Mouse (Mus musculus) kidney, postnatal 0 days (tissue): ENCODE data around the gene Slc41a1. TPM values are rescaled to one million over a fixed set of nuclear protein-coding genes. Genes with fewer than 3 reads are reported as not detected.

Source experiments
- ATAC-seq: fragments of 200-750 bp; cut with Nextera tagmentation; replicated peaks from 2 replicates; pipeline ENCODE4 v1.8.0; 2017; ENCODE audit warnings: low read depth, moderate number of reproducible peaks, moderate TSS enrichment, moderate library complexity; ENCODE audit not compliant: low FRiP score
- DNase-seq: peaks from one replicate; pipeline ENCODE4 v3.0.0-alpha.2; 2016; ENCODE audit warnings: low spot score
- H3K27ac ChIP-seq: fragments of 300-500 bp; sonication (generic); 2 replicates; pipeline ENCODE4 v1.5.1; 2014; ENCODE audit warnings: mild to moderate bottlenecking
- H3K27me3 ChIP-seq: fragments of 300-500 bp; sonication (generic); 2 replicates; pipeline ENCODE4 v1.6.1; 2014; ENCODE audit warnings: low read length, mixed read lengths; ENCODE audit not compliant: insufficient read depth
- H3K36me3 ChIP-seq: fragments of 300-500 bp; sonication (generic); 2 replicates; pipeline ENCODE4 v1.6.1; 2014; ENCODE audit warnings: low read length, mixed read lengths; ENCODE audit not compliant: insufficient read depth
- H3K4me1 ChIP-seq: fragments of 300-500 bp; sonication (generic); replicated peaks from 2 replicates; pipeline ENCODE4 v1.6.1; 2014; ENCODE audit warnings: antibody characterized with exemption, low read length, mixed read lengths; ENCODE audit not compliant: insufficient read depth
- H3K4me2 ChIP-seq: fragments of 300-500 bp; sonication (generic); 2 replicates; pipeline ENCODE4 v1.6.1; 2014; ENCODE audit warnings: mild to moderate bottlenecking, low read length, moderate library complexity, mixed read lengths
- H3K4me3 ChIP-seq: fragments of 300-500 bp; sonication (generic); replicated peaks from 2 replicates; pipeline ENCODE4 v1.5.1; 2014; ENCODE audit warnings: low read depth, low read length
- H3K9ac ChIP-seq: fragments of 300-500 bp; sonication (generic); 2 replicates; pipeline ENCODE4 v1.6.1; 2014; ENCODE audit warnings: low read depth, low read length
- H3K9me3 ChIP-seq: fragments of 300-500 bp; sonication (generic); replicated peaks from 2 replicates; pipeline ENCODE4 v1.6.1; 2016; ENCODE audit warnings: low read length, inconsistent platforms, mixed read lengths
- CTCF ChIP-seq: IDR thresholded peaks from 2 replicates; pipeline ENCODE4 v1.5.1; 2016; ENCODE audit warnings: antibody characterized with exemption, low read depth, mild to moderate bottlenecking, moderate library complexity
- WGBS: fragments of 180-500 bp; shearing (Covaris S2); extraction: QIAGEN DNeasy Blood & Tissue Kit; methylation state at CpG from one replicate; pipeline ENCODE4 v1.1.7; 2014; 5-methylcytosine and 5-hydroxymethylcytosine counted together
- polyA plus RNA-seq: library from polyadenylated mRNA; unstranded; fragments of >200 nt; fragmentation: Nextera tagmentation; extraction: Ambion mirVana; gene quantifications from 2 replicates; pipeline ENCODE4 v1.2.1, GENCODE M21; 2015

Slc41a1 gene
- polyA plus RNA-seq, 1 experiment from 2014 or later: 12.6 TPM

GRCm38 (mm10) chr1:131802652-131803051 is 24.6 kb upstream of the Slc41a1 start:
- Histone ChIP-seq H3K36me3 (no peaks in the 10 kb centered on the region), H3K4me2 (no peak overlapping the region), H3K27ac (no peak overlapping the region), H3K27me3 (no peaks in the 10 kb centered on the region), H3K9me3 (no peaks in the 10 kb centered on the region), H3K4me1 (no peaks in the 10 kb centered on the region), H3K4me3 (no peak overlapping the region), H3K9ac (no peak overlapping the region)
- DNase-seq: no peak
- no peak for ATAC-seq
- WGBS: 78% methylated on average over 5 of the region's 5 CpGs
- TF ChIP-seq CTCF: no peak

- Histone ChIP-seq H3K27me3 (no peaks in the 10 kb centered on the region), H3K9ac (no peak overlapping the region), H3K27ac (no peak overlapping the region), H3K36me3 (no peaks in the 10 kb centered on the region), H3K9me3 (no peaks in the 10 kb centered on the region), H3K4me3 (no peak overlapping the region), H3K4me1 (no peaks in the 10 kb centered on the region), H3K4me2 (no peak overlapping the region)
- no peak for DNase-seq
- TF ChIP-seq CTCF: no peak
- no peak for ATAC-seq
- 90% methylated on average over 3 of the region's 3 CpGs for WGBS
These were observed 23.1 kb upstream of the Slc41a1 start for GRCm38 (mm10) chr1:131804166-131804565.

GRCm38 (mm10) chr1:131808986-131809385 is 18.3 kb upstream of the Slc41a1 start:
- ATAC-seq (no peak), DNase-seq (no peak)
- Histone ChIP-seq H3K27ac (no peak overlapping the region), H3K27me3 (no peaks in the 10 kb centered on the region), H3K9me3 (no peaks in the 10 kb centered on the region), H3K4me2 (no peak overlapping the region), H3K4me1 (no peaks in the 10 kb centered on the region), H3K4me3 (no peak overlapping the region), H3K9ac (no peak overlapping the region), H3K36me3 (no peaks in the 10 kb centered on the region)
- TF ChIP-seq CTCF: no peak
- WGBS: 59% methylated on average over 1 of the region's 1 CpGs

- no peaks in the 10 kb centered on the region for H3K36me3 ChIP-seq
- H3K9me3 ChIP-seq: no peaks in the 10 kb centered on the region
- DNase-seq (no peak), ATAC-seq (no peak)
- H3K9ac ChIP-seq: no peak overlapping the region
- H3K4me3 ChIP-seq: no peak overlapping the region
- no peak for TF ChIP-seq CTCF
- H3K27me3 ChIP-seq: no peaks in the 10 kb centered on the region
- no peak overlapping the region for H3K27ac ChIP-seq
- no peak overlapping the region for H3K4me2 ChIP-seq
- WGBS: 63% methylated on average over 2 of the region's 2 CpGs
- H3K4me1 ChIP-seq: no peaks in the 10 kb centered on the region
These were observed 17.6 kb upstream of the Slc41a1 start for GRCm38 (mm10) chr1:131809651-131810050.

GRCm38 (mm10) chr1:131811393-131811792 is 15.9 kb upstream of the Slc41a1 start:
- TF ChIP-seq CTCF: no peak
- Histone ChIP-seq H3K27me3 (no peaks in the 10 kb centered on the region), H3K4me3 (no peak overlapping the region), H3K4me1 (no peaks in the 10 kb centered on the region), H3K36me3 (no peaks in the 10 kb centered on the region), H3K27ac (no peak overlapping the region), H3K9me3 (no peaks in the 10 kb centered on the region), H3K4me2 (no peak overlapping the region), H3K9ac (no peak overlapping the region)
- ATAC-seq (no peak), DNase-seq (no peak)
- 69% methylated on average over 1 of the region's 1 CpGs for WGBS

- no peak for TF ChIP-seq CTCF
- Histone ChIP-seq H3K4me2 (no peak overlapping the region), H3K27me3 (no peaks in the 10 kb centered on the region), H3K27ac (no peak overlapping the region), H3K4me1 (no peaks in the 10 kb centered on the region), H3K4me3 (no peak overlapping the region), H3K36me3 (no peaks in the 10 kb centered on the region), H3K9me3 (no peaks in the 10 kb centered on the region), H3K9ac (no peak overlapping the region)
- DNase-seq: no peak
- ATAC-seq: no peak
- WGBS: 36% methylated on average over 9 of the region's 9 CpGs
These were observed 15.3 kb upstream of the Slc41a1 start for GRCm38 (mm10) chr1:131812006-131812405.

- no peaks in the 10 kb centered on the region for H3K27me3 ChIP-seq
- 93% methylated on average over 9 of the region's 9 CpGs for WGBS
- H3K36me3 ChIP-seq: no peaks in the 10 kb centered on the region
- DNase-seq (no peak), ATAC-seq (no peak)
- no peak overlapping the region for H3K4me3 ChIP-seq
- no peaks in the 10 kb centered on the region for H3K4me1 ChIP-seq
- no peak overlapping the region for H3K27ac ChIP-seq
- H3K4me2 ChIP-seq: no peak overlapping the region
- no peak for TF ChIP-seq CTCF
- H3K9ac ChIP-seq: no peak overlapping the region
- H3K9me3 ChIP-seq: no peaks in the 10 kb centered on the region
These were observed 14.5 kb upstream of the Slc41a1 start for GRCm38 (mm10) chr1:131812631-131813295.
